Mouse (Mus musculus) limb, embryonic 11.5 days (tissue): ENCODE results near the gene Pipox. TPM values are rescaled to one million over a fixed set of nuclear protein-coding genes. Genes with fewer than 3 reads are reported as not detected.

Experiments used
- ATAC-seq: fragments of 200-750 bp; cut with Nextera tagmentation; 2 replicates; pipeline ENCODE4 v1.8.0; 2017; ENCODE audit warnings: low read depth; ENCODE audit not compliant: insufficient number of reproducible peaks, low FRiP score, low TSS enrichment
- DNase-seq: peaks from one replicate; pipeline ENCODE4 v3.0.0-alpha.2; 2015; ENCODE audit warnings: low spot score
- H3K27ac ChIP-seq: fragments of 300-500 bp; sonication (generic); replicated peaks from 2 replicates; pipeline ENCODE4 v1.5.1; 2014; ENCODE audit warnings: low read depth, mild to moderate bottlenecking, low read length
- H3K27me3 ChIP-seq: fragments of 300-500 bp; sonication (generic); 2 replicates; pipeline ENCODE4 v1.6.1; 2014; ENCODE audit warnings: mild to moderate bottlenecking, low read length, mixed read lengths; ENCODE audit not compliant: control insufficient read depth, insufficient read depth
- H3K36me3 ChIP-seq: fragments of 300-500 bp; sonication (generic); 2 replicates; pipeline ENCODE4 v1.6.1; 2014; ENCODE audit warnings: mild to moderate bottlenecking, low read length, moderate library complexity, mixed read lengths; ENCODE audit not compliant: control insufficient read depth, insufficient read depth
- H3K4me1 ChIP-seq: fragments of 300-500 bp; sonication (generic); 2 replicates; pipeline ENCODE4 v1.6.1; 2014; ENCODE audit warnings: low read length, mixed read lengths; ENCODE audit not compliant: control insufficient read depth, insufficient read depth
- H3K4me2 ChIP-seq: fragments of 300-500 bp; sonication (generic); 2 replicates; pipeline ENCODE4 v1.6.1; 2014; ENCODE audit warnings: low read depth, mild to moderate bottlenecking, moderate library complexity; ENCODE audit not compliant: severe bottlenecking
- H3K4me3 ChIP-seq: fragments of 300-500 bp; sonication (generic); 2 replicates; pipeline ENCODE4 v1.5.1; 2014; ENCODE audit warnings: low read depth, low read length
- H3K9ac ChIP-seq: fragments of 300-500 bp; sonication (generic); 2 replicates; pipeline ENCODE4 v1.6.1; 2014; ENCODE audit warnings: mild to moderate bottlenecking, low read length
- H3K9me3 ChIP-seq: fragments of 300-500 bp; sonication (generic); 2 replicates; pipeline ENCODE4 v1.6.1; 2016; ENCODE audit warnings: low read length; ENCODE audit not compliant: control insufficient read depth
- WGBS: fragments of 180-500 bp; shearing (Covaris S2); extraction: QIAGEN DNeasy Blood & Tissue Kit; methylation state at CpG from one replicate; pipeline ENCODE4 v1.1.7; 2014; 5-methylcytosine and 5-hydroxymethylcytosine counted together
- polyA plus RNA-seq: library from polyadenylated mRNA; unstranded; fragments of >200 nt; fragmentation: Nextera tagmentation; extraction: Ambion mirVana; gene quantifications from 2 replicates; pipeline ENCODE4 v1.2.1, GENCODE M21; 2014

Gene Pipox
- polyA plus RNA-seq, 1 experiment from 2014 or later = 0.72 TPM

GRCm38 (mm10) chr11:77871436-77871835 is 22.5 kb downstream of the Pipox start:
- no peaks in the 10 kb centered on the region for H3K36me3 ChIP-seq
- ATAC-seq = no peak
- H3K4me3 ChIP-seq = no peak overlapping the region
- no peak overlapping the region for H3K9ac ChIP-seq
- no peaks in the 10 kb centered on the region for H3K9me3 ChIP-seq
- WGBS = 29% methylated on average over 4 of the region's 4 CpGs
- no peak for DNase-seq
- no peak overlapping the region for H3K27ac ChIP-seq
- no peak overlapping the region for H3K4me2 ChIP-seq
- H3K27me3 ChIP-seq = peaks cover 11% of the 10 kb centered on the region; the same call in 1 of the 2 replicates
- H3K4me1 ChIP-seq = peaks cover 23% of the 10 kb centered on the region

GRCm38 (mm10) chr11:77867419-77868083 is 26.3 kb downstream of the Pipox start:
- Histone ChIP-seq H3K9me3 (no peaks in the 10 kb centered on the region), H3K4me3 (no peak overlapping the region), H3K4me2 (no peak overlapping the region), H3K9ac (no peak overlapping the region), H3K27me3 (peaks cover 14% of the 10 kb centered on the region), H3K4me1 (peaks cover 27% of the 10 kb centered on the region), H3K36me3 (peaks cover 5% of the 10 kb centered on the region; the same call in 1 of the 2 replicates), H3K27ac (no peak overlapping the region)
- no peak for ATAC-seq
- no peak for DNase-seq
- WGBS = 13% methylated on average over 11 of the region's 12 CpGs

DNA sequence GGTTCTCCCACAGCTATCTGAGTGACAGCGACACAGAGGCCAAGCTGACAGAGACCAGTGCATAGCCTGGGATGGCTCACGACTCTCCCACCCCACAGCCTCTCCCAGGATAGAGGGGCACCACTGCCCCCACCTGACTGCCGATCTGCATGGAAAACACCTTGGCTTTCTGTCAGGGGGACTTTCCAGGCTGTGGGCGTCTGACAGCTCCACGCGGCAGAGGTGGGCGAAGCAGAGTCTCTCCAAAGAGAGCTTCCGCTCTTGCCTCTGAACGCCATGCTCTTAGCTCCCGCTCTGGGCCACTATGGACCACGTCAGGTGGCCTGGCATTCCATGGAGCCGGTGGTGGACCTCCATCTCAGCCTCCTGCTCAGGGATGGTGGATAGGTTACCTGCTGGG is 29.1 kb downstream of the Pipox start:
- H3K4me1 ChIP-seq = peaks cover 21% of the 10 kb centered on the region; the same call in 1 of the 2 replicates
- no peak for DNase-seq
- WGBS = 60% methylated on average over 12 of the region's 12 CpGs
- no peak overlapping the region for H3K9ac ChIP-seq
- no peak overlapping the region for H3K4me3 ChIP-seq
- peaks cover 25% of the 10 kb centered on the region for H3K27me3 ChIP-seq
- no peak overlapping the region for H3K27ac ChIP-seq
- peaks cover 5% of the 10 kb centered on the region; the same call in 1 of the 2 replicates for H3K36me3 ChIP-seq
- ATAC-seq = no peak
- H3K9me3 ChIP-seq = no peaks in the 10 kb centered on the region
- no peak overlapping the region for H3K4me2 ChIP-seq

GRCm38 (mm10) chr11:77862887-77863286 is 31.0 kb downstream of the Pipox start:
- peaks cover 37% of the 10 kb centered on the region for H3K27me3 ChIP-seq

GRCm38 (mm10) chr11:77860947-77861346 is 32.9 kb downstream of the Pipox start:
- H3K9me3 ChIP-seq = no peaks in the 10 kb centered on the region
- peaks cover 5% of the 10 kb centered on the region; the same call in 1 of the 2 replicates for H3K36me3 ChIP-seq
- peaks cover 35% of the 10 kb centered on the region for H3K27me3 ChIP-seq
- no peak overlapping the region for H3K27ac ChIP-seq
- WGBS = 75% methylated on average over 9 of the region's 9 CpGs
- H3K4me3 ChIP-seq = no peak overlapping the region
- peaks cover 9% of the 10 kb centered on the region; the same call in 1 of the 2 replicates for H3K4me1 ChIP-seq
- ATAC-seq (no peak), DNase-seq (no peak)
- H3K9ac ChIP-seq = no peak overlapping the region
- H3K4me2 ChIP-seq = no peak overlapping the region

More at GRCm38 (mm10) chr11:77862887-77863286, 31.0 kb downstream of the Pipox start:
- H3K9me3 ChIP-seq = no peaks in the 10 kb centered on the region
- H3K4me3 ChIP-seq = no peak overlapping the region
- no peak overlapping the region for H3K4me2 ChIP-seq
- no peak for DNase-seq
- H3K9ac ChIP-seq = no peak overlapping the region
- ATAC-seq = no peak
- 87% methylated on average over 7 of the region's 7 CpGs for WGBS
- peaks cover 20% of the 10 kb centered on the region; the same call in 1 of the 2 replicates for H3K4me1 ChIP-seq
- peaks cover 5% of the 10 kb centered on the region; the same call in 1 of the 2 replicates for H3K36me3 ChIP-seq
- no peak overlapping the region for H3K27ac ChIP-seq

DNA sequence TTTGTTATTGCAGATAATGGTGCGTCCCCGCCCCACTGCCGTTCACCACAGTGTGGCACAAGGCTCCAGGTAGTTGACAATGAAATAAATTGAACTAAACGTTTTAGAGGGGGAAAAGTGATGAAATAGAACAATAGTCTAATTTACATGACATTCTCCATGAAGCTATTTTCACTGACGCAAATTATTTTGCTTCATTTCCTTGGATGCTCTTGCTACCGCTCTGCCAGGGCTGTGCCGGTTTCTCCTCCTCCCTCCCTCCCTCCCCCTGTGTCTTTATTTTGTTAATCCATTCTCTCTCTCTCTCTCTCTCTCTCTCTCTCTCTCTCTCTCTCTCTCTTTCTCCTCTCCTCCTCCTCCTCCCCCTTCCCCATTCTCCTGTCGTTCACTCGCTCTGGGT is 35.3 kb downstream of the Pipox start:
- peaks cover 8% of the 10 kb centered on the region for H3K4me1 ChIP-seq
- H3K36me3 ChIP-seq = peaks cover 2% of the 10 kb centered on the region
- DNase-seq (no peak), ATAC-seq (no peak)
- WGBS = 42% methylated on average over 9 of the region's 9 CpGs
- H3K9ac ChIP-seq = no peak overlapping the region
- no peak overlapping the region for H3K4me2 ChIP-seq
- H3K4me3 ChIP-seq = no peak overlapping the region
- no peak overlapping the region for H3K27ac ChIP-seq
- H3K27me3 ChIP-seq = peaks cover 38% of the 10 kb centered on the region
- no peaks in the 10 kb centered on the region for H3K9me3 ChIP-seq

DNA sequence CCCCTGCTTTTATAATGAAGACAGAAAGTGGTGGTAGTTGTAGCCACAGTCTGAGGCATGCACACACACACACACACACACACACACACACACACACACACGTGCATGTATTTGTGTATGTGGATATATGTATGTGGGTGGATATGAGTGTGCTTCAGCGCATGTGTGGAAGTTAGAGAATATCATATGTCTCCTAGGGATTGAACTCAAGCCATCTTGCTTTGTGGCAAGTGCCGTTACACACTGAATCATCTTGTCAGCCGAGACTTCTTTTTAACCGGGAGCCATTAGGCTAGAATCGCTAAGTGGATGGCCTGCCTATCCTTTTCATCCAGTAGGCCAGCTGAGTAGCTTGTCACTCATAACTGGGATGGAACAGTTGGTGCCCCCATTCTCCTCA is 36.8 kb downstream of the Pipox start:
- Histone ChIP-seq H3K4me1 (peaks cover 8% of the 10 kb centered on the region), H3K27me3 (peaks cover 38% of the 10 kb centered on the region)

GRCm38 (mm10) chr11:77855396-77855795 is 38.5 kb downstream of the Pipox start:
- Histone ChIP-seq H3K9me3 (no peaks in the 10 kb centered on the region), H3K9ac (no peak overlapping the region), H3K27ac (no peak overlapping the region), H3K36me3 (peaks cover 5% of the 10 kb centered on the region), H3K27me3 (peaks cover 30% of the 10 kb centered on the region), H3K4me2 (no peak overlapping the region), H3K4me1 (peaks cover 11% of the 10 kb centered on the region), H3K4me3 (no peak overlapping the region)
- ATAC-seq = no peak
- no peak for DNase-seq
- WGBS = 15% methylated on average over 15 of the region's 15 CpGs

More for the DNA sequence above, 36.8 kb downstream of the Pipox start:
- H3K9ac ChIP-seq = no peak overlapping the region
- H3K4me3 ChIP-seq = no peak overlapping the region
- no peak for DNase-seq
- no peak overlapping the region for H3K4me2 ChIP-seq
- no peaks in the 10 kb centered on the region for H3K9me3 ChIP-seq
- H3K36me3 ChIP-seq = peaks cover 5% of the 10 kb centered on the region
- WGBS = 89% methylated on average over 6 of the region's 6 CpGs
- no peak overlapping the region for H3K27ac ChIP-seq
- no peak for ATAC-seq
